Mouse (Mus musculus) layer of hippocampus, postnatal 10 days (tissue): ENCODE data around the gene Fnbp1. TPM values are rescaled to one million over a fixed set of nuclear protein-coding genes. Genes with fewer than 3 reads are reported as not detected.
A peak's percentile ranks its signal among the peaks of the same experiment; 100 is the strongest.

Source experiments
- DNase-seq, 2 experiments: peaks; one replicate each; pipeline ENCODE4 v3.0.0; 2021; ENCODE audit warnings: low spot score in 2 of 2
- total RNA-seq, 2 experiments: library from RNA; stranded (reverse); gene quantifications; 2 replicates each; pipeline ENCODE4 v1.2.3; 2021

Fnbp1 gene
- total RNA-seq, 2 experiments from 2014 or later: 90.2 to 99.0 TPM

DNA sequence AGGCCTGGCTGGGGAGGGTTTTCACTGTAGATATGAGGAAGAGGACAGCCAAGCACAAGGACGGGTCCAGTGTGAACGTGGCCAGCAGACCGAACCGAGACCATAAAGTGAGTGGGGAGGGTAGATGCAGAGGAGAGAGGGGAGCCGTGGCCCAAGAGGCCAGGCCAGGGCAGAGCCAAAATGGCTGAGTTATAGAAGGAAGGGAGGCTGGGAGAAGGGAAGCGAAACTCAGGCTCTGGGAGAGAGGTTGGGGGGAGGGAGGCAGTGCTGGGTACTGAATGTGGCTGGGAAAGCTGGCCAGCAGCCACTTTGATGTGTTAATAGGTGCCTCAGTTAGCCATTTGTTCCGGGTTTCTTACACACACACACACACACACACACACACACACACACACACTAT lies 14.6 kb downstream of the Fnbp1 start:
- DNase-seq: no peak

DNA sequence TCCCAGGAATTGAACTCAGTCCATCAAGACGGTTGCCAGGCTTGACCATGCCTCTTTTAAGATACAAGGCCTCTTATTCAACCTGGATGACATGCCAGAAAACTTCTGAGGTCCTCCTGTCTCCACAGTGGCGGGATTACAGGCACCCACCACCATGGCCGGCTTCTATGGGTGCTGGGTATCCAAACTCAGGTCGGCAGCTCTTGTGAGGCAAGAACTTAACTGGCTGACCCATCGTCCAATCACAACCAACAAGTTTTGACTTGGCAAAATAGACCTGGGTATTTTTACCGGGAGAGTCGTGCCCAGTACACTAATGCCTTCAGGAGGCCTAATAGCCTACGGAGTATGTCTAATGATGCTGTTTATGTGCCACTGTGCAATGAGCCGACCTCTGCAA lies 15.8 kb downstream of the Fnbp1 start:
- no peak for DNase-seq

DNA sequence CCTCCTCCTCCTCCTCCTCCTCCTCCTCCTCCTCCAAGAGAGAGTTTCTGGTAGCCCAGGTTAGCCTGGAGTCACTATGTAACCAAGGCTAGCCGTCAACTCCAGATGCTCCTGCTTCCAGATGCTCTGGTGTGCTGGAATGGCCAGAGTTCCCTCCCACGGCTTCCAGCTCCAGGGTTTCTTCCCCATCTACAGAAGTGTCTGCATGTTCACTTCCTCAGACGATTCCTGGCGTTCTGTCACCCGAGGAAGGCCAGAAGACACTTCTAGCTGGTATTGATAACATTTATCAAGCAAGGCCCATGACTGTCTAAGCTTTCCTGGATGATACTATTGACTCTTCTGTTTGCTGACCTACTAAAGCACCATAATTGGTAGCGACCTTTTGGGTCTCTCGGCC lies 16.7 kb downstream of the Fnbp1 start:
- no peak for DNase-seq

DNA sequence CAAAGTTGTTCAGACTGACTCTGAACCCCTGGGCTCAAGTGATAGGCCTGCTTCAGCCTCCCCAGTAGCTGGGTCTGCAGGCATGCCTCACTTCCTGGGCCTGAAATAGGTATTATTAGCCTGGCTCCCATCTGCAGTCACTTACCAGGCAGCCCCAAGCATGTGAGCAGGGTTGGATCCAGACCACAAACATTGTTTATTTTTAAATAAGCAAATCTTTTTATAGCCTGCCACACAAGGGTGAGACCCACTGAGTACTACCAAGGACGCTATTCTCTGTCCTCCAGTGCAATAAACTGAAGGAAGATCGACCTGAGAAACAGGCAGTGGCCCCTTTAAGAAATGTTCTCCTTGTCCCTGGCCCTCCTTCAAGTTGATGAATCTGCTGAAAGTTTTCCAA lies 17.1 kb downstream of the Fnbp1 start:
- DNase-seq: no peak

DNA sequence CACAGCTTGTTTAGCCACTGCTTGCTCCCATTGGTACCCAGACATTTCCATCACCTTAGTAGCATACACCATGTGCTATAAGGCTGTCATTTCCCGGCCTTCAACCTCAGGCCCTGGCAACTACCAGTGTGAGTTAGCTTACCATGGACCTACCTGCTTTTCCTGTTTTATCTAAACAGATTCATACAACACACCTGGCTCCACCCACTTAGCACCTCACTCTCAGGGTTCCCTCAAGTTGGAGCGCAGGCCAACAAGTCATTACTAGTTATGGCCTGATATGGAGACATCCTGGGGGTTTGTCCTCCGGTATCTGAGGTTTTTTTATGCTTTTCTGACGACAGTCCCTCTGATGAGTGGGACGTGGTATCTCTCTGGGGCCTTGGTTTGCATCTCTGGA lies 18.3 kb downstream of the Fnbp1 start:
- no peak for DNase-seq

DNA sequence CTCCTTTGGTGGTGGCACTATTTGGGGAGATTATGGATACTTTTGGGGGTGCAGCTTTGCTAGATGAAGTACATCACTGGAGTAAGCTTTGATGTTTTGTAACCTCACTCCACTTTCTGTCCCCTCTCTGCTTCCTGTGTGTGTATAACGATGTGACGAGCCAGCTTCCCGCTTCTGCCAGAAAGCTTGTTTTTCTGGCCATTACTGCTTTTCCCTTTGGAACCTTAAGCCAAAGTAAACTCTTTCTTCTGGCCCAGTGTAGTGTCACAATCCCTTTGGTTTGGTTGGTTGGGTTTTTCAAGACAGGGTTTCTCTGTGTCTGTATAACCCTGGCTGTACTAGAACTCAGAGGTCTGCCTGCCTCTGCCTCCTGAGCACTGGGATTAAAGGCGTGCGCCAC lies 19.0 kb downstream of the Fnbp1 start:
- no peak for DNase-seq

DNA sequence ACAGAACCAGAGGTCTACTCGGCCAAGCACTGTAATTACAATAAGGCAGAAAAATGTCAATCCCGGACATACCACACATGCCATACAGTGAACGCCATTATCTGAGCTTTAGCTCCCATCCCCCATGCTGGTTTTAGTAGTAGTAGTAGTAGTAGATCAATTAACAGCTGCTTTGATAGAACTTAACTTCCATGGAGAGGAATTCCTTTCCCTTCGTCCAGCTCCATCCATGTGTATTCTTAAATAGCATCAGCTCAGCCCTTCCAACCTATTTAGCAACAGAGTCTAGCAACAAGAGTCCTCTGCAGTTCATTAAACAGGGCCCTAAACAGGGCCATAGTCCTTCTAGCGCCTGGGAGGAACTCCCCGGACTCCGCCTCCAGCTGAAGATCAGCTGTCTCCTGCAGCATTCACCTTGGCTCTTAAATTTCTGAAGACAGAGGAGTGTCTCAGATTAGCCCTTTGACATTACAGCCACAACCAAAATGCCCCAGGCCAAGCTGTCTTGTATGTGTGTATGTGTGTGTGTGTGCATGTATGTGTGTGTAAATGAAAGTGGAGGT lies 20.6 kb downstream of the Fnbp1 start:
- DNase-seq: no peak

DNA sequence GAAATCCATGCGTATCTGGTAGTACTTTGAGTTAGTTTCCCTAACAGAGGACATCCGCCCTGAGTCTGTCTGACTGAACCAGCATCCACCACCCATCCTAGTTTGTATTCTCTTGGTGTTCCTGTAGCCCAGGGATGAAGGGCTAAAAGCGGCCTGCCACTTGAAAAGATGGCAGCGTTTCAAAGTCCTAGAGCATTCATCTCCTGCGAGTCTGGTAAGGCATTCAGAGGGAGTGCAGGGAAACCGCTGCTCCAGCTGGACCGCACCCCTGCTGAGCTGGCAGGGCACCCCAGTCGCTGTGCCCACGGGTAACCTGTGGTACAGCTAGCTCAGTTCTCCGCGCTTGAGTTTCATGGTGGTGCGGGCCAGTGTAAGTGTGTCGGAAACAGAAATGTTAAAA lies 22.0 kb downstream of the Fnbp1 start:
- peak; percentile 67 to 74 for DNase-seq

DNA sequence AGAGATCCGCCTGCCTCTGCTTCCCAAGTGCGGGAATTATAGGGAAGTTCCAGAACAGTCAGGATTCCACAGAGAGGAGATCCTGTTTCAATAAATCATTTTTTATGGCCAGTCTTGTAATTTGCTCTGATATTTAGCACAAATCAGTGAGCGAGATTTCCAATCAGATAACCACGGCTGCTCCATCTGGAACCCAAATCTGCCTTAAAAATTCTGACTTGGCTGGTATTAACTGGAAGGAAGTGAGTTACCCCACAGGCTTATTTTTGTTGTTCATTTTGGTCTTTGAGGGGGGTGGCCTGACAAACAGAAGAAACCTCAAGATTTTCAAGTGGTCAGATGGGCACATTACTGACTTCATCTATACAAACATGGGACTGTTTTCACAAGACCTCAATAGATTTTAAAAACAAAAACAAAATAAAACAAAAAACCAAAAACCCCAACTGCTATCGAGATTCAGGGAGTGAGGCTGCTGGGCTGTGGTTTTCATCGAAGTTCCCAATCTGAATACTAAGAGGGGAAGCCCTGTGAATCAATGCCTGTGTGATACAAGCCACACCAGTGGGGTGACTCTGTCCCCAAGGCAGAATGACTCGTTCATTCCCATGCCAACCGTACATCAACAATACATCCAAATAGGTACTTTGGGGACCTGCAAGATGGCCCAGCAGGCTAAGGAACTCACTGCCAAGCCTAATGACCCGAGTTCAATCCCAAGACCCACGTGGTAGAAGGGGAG lies 23.0 kb downstream of the Fnbp1 start:
- DNase-seq: no peak

DNA sequence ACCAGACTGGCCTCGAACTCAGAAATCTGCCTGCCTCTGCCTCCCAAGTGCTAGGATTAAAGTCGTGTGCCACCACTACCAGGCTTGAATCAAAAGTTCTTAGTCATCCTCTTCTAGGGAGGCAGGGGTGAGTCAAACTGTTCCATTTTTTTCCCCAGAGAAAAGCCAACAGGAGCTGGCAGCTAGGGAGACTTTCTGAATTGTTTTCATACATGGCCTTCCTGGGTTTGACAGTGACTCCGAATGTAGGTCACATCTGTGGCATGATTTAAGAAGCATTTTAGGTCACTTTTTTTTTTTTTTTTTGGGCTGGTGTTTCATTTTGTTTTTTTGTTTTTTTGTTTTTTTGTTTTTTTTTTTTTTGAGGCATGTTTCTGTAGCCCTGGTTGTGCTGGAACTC lies 23.6 kb downstream of the Fnbp1 start:
- no peak for DNase-seq

DNA sequence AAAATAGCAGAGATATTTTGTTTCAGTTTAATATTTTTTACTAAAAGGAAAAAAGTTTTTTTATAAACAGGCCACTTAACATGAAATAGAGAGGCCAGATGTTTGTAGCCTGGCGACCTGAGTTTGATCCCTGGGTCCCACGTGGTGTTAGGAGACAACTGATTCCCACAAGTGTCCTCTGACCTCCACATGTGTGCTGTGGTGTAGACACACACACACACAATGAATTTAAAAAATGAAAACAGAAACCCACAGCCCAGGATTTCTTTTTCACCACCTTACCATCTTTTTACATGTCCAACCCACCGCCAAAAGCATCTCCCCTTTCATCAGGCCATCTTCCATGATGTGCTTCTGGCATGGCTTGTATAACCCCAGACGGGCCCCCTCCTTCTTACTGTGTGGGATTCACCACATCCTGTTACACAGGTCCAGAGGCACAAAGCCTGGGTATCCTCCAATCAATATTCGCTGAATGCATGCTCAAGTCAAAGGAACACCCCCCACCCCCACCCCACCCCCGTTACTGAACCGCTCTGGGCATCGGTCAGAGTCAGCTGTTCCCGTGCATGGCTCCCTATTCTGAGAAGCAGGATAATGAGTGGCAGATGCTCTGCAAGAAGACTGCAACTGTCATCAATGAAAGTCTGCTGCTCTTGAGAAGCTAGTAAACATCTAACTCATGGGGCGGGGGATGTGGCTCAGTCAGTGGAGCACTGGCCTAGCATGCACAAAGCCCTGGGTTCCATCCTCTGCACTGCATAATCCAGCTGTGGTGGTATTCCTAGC lies 25.7 kb downstream of the Fnbp1 start:
- DNase-seq: no peak

DNA sequence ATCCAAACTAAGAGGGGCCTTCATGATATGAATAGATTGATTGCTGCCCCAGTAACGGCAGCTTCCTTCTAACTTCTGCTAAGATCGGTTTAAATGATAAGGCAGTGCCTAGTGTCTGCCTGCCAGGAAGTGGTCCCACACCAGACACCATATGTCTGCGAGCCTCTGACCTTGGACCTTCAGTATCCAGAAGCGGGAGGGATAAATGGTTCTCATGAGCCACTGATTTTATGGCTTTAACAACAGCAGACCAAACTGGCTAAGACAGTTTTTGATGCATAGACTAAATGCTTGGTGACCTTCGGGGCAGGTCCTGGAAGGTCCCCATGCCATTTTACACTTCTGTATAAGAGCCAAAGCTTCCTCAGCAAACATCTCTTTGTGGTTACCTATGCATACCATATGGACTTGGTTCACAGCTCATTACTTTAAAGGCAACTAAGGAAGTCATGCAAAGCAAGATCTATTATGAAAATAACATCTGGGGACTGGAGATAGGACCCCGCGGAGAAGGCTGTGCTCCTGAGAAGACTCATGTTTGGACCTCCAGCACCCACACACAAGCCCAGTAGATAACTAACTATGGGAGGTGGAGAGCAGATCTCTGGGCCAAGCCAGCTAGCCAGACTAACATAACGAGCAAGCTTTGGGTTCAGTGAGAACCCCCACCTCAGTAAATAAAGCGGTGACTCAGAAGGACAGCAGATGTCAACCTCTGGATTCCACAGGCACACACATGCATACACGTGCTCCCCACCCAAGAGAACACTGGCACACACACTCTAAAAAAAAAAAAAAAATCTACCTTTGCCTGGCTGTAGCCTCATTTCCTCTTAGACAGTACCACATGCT lies 26.5 kb downstream of the Fnbp1 start:
- no peak for DNase-seq

DNA sequence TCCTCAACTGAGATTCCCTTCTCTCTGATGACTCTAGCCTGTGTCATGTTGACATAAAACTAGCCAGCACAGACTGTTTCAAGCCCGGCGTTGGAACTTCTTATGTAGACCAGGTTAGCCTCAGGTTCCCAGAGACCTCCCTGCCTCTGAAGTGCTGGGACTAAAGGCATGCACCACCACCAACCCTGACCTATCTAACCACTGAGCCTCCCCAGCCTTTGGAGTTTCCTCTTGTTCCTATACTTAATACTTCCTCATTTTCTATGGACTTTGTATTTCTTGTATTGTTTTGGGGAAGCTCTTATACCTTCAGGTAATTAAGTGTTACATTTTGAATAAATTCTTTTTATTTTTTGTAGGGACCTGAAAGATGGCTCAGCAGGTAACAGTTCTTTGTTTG lies 27.6 kb downstream of the Fnbp1 start:
- no peak for DNase-seq

DNA sequence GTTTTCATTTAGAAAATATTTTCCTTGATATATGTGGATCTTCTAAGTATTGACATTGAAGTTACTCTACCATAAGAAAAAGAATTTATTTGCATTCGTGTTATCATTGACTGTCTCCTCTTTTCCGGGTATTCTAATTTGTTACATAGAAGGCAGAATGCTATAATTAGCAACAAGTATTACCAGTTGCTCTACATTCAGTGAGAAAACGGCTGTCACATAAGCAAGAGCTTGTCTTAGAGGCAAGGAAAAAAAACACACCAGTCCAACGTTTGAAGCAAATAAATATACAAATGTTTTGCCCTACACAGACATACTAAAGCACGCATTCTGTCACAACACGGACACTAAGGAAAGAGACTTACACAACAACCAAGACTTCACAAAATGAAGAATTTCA lies 30.1 kb downstream of the Fnbp1 start:
- DNase-seq: no peak

DNA sequence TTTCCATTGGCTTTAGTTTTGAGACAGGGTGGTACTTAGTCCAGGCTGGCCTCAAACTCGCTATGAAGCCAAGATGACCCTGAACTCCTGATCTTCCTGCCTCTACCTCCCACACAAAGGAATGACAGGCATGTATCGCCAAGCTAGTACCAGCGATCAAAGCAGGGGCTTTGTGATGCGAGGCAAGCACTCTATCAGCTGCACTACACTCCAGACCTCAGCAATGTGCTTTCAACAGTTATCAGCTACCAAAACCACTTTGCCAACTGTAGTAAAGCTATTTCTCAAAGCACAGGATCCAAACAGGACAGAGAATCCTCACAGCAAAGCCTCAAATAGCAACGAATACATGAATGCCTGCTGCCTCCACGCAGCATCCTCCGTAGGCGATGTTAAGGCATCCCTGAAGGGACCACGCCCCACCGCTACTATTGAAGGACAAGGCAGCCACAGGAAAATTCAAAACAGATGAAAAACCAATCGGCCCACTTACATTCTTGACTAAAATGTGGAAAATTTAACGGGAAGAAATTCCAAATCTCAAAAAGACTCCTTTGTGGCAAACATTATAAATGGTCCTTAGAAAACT lies 31.8 kb downstream of the Fnbp1 start:
- DNase-seq: no peak

DNA sequence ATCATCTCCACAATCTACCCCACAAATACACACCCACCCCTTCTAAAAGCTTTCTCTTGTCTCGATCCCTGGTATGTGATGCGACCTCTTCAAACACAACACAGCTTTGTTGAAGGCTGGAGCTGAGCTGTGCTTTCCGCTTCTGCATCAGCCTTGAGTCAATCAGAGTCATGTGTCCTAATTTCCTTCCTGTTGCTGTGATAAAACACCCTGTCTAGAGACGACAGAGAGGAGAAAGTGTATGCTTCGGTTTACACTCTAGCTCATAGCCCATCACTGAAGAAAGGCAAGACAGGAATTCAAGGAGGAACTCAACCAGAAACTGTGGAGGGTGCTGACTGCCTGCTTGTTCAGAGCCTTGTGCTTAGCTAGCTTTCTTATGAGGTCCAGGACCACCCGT lies 33.6 kb downstream of the Fnbp1 start:
- no peak for DNase-seq

DNA sequence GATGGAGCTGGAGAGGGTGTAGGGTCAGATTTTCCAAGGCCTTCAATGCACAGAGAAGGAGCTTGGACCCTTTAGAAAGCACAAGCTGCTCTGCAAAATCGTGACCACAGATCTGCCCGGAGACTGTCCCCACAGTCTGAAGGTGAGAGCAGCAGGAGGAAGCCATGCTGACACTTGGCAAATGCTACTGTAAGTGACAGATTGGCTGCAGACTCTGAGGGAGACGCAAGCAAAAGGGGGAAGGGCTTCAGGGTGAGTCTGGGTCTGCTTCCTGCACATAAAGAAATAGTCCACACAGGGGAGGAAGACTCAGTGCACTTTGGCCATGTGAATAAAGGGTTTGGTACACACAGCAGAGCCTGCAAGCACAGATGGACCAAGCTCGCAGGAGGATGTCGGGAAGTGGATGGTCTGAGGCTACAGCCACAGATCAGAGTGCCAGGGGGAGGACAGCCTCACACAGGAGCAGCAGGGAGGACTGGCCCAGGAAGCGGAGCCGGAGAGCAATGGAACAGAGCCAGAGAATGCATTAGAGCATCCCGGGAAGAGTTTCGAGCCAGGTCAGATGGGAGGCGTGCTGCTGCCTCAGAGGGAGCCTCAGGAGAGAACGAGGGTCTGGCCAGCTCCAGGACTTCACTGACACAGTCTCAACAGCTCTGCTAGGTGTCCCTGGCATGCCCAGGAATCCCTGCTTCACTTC lies 35.0 kb downstream of the Fnbp1 start:
- peak in 1 of 2 experiments; percentile 54 for DNase-seq

DNA sequence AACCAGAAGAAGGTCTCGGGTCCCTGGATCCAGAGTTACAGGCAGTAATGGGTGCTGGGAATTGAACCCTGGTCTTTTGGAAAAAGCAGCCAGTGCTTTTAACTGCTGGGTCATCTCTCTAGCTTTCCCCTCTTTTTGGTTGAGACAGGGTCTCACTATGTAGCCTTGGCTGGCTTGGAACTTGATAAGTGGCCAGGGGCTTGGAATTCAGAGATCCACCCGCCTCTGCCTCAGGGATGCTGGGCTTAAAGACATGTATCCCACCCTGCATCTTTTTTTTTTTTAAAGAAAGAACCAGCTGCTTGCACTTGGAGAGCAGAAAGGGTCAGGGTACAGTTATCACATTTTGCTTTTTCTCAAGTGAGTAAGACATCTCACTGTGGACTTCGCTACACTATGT lies 35.8 kb downstream of the Fnbp1 start:
- no peak for DNase-seq

DNA sequence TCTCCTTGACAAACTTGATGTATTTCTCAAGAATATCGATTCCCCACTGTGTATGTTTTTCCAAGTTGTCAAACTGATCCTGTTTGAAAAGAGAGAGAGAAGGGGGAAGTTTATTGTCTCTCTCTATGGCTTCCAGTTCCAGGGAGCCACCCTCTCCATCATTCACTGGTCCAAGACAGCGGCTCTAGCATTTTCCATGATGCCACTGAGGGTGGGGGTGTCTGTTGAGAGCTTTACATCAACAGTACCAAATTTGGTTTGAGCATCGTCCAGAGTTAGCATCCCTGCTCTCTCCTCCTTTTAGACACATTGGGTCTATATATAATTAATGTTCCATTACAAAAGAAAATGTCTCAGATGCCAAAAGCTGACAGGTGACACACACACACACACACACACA lies 36.5 kb downstream of the Fnbp1 start:
- no peak for DNase-seq

DNA sequence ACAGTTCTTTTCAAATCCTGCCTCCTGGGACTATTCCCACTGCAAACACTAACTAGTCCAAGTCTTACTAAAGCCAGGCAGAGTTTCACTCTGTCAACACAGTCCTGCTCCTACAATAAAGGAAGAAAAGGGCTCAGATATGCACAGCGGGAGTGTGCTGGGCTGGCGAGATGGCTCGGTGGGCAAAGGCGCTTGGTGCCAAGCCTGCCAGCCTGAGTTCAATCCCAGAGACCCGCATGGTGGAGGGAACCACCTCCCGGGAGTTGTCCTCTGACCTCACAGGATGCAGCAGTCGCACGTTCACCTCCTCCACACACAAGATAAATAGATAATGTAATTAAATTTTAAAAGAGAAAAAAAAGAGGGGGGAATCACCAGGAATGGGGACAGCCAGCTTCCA lies 38.5 kb downstream of the Fnbp1 start:
- no peak for DNase-seq

DNA sequence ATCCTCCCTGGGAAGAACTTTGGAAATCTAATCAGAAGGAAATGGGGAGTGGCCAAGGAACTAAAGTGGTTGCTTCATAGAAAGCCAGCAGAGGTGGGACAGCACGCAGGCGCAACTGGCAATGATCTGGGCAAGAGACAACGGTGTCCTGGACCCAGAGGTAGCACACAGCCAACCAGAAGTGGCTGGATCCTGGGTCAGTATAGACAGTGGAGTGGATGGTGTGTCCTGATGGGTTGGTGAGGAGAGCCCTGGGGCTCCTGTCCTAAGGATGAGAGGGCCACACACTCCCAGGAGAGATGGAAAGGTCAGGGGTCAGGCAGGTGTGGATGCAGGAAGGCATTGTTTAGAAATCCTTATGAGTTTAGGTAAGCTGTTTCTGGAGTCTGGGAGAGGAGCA lies 40.5 kb downstream of the Fnbp1 start:
- no peak for DNase-seq
